ENCODE assay signal across 19 mouse cellular contexts in the genomic region with DNA sequence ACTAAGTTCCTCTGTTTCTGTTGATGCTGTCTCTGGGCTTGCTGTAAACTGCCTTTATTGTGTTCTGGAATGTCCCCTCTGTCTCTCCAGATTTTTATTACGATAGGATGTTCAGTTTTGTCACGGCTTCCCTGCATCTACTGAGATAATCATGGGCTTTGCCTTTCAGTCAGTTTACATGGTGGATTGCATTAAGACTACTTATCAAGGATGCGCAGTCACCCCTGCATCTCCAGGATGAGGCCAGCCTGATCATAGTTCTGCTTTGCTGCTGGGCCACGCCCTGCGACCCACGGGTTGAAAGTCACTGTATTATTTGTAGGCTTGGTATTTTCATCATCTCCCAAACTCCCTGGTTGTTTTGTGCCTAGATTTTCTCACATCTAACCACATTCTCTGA.
DNase-seq lines count a peak whose midpoint lies in the region; ATAC-seq and TF ChIP-seq lines count a peak whose summit lies in the region.
"Had no signal": no experiment of that assay in that cellular context is flagged by ENCODE, and none has a peak within 500 bp of the region (broad histone marks: within the 10 kb centered on the region; RNA-seq: fewer than 3 reads in every experiment).

No protein-coding gene starts in this region.

- WGBS in stomach, embryonic 15.5 days = 77% methylated on average over 6 of the region's 6 CpGs
- 94% methylated on average over 6 of the region's 6 CpGs for WGBS in stomach, postnatal 0 days
- WGBS in intestine, embryonic 16.5 days = 92% methylated on average over 6 of the region's 6 CpGs
- 53% methylated on average over 6 of the region's 6 CpGs for WGBS in liver, postnatal 0 days (ENCODE audit: insufficient replicate concordance)
- 87% methylated on average over 6 of the region's 6 CpGs for WGBS in stomach, embryonic 16.5 days

- no peak overlapping the region for H3K27ac ChIP-seq in stomach, embryonic 15.5 days
- H3K27ac ChIP-seq in stomach, postnatal 0 days (replicated peaks) = no peak overlapping the region
- no peak overlapping the region for H3K27ac ChIP-seq in intestine, embryonic 16.5 days (ENCODE audit: low read length)
- H3K27ac ChIP-seq in liver, postnatal 0 days (ENCODE audit: low read depth) = peak overlapping the region; percentile 65
- no peak overlapping the region for H3K27ac ChIP-seq in stomach, embryonic 16.5 days (ENCODE audit: low read length)
- H3K27ac ChIP-seq: hindbrain, embryonic 15.5 days; midbrain, embryonic 15.5 days had no signal

- no peaks in the 10 kb centered on the region for H3K27me3 ChIP-seq in stomach, embryonic 15.5 days (replicated peaks)
- H3K27me3 ChIP-seq in stomach, postnatal 0 days (ENCODE audit: control insufficient read depth, insufficient read depth, low read length) = no peaks in the 10 kb centered on the region
- H3K27me3 ChIP-seq in intestine, embryonic 16.5 days (replicated peaks; ENCODE audit: control insufficient read depth, insufficient read depth, low read length) = no peaks in the 10 kb centered on the region
- no peaks in the 10 kb centered on the region for H3K27me3 ChIP-seq in liver, postnatal 0 days (ENCODE audit: insufficient read depth, low read length)
- no peaks in the 10 kb centered on the region for H3K27me3 ChIP-seq in stomach, embryonic 16.5 days (ENCODE audit: control insufficient read depth, insufficient read depth, low read length)
- H3K27me3 ChIP-seq: heart, embryonic 12.5 days; hindbrain, embryonic 15.5 days; midbrain, embryonic 15.5 days had no signal

- DNase-seq in stomach, postnatal 0 days (ENCODE audit: low spot score) = no peak
- peak; percentile 76 for DNase-seq in liver, postnatal 0 days
- no peak for DNase-seq in left cerebral cortex, adult 18-20 months (ENCODE audit: low spot score in 2 of 2)
- no peak for DNase-seq in left cerebral cortex, postnatal 25 days (ENCODE audit: low spot score in 2 of 2)
- DNase-seq in thymus, adult 18-20 months = no peak
- DNase-seq: adrenal gland, postnatal 25 days; cerebellum, postnatal 10 days; kidney, adult 2 months; left cerebral cortex, postnatal 4 days; lung, adult 18-20 months; lung, postnatal 36 days; right cerebral cortex, adult 18-20 months had no signal

- no peaks in the 10 kb centered on the region for H3K9me3 ChIP-seq in stomach, embryonic 15.5 days
- H3K9me3 ChIP-seq in stomach, postnatal 0 days (ENCODE audit: control insufficient read depth, low read length) = no peaks in the 10 kb centered on the region
- no peaks in the 10 kb centered on the region for H3K9me3 ChIP-seq in intestine, embryonic 16.5 days (ENCODE audit: control insufficient read depth, low read length)
- no peaks in the 10 kb centered on the region for H3K9me3 ChIP-seq in liver, postnatal 0 days (ENCODE audit: low read length)
- H3K9me3 ChIP-seq in stomach, embryonic 16.5 days (replicated peaks; ENCODE audit: control insufficient read depth, low read length) = no peaks in the 10 kb centered on the region
- H3K9me3 ChIP-seq: heart, embryonic 12.5 days; hindbrain, embryonic 15.5 days; midbrain, embryonic 15.5 days had no signal

- no peak overlapping the region for H3K4me3 ChIP-seq in stomach, embryonic 15.5 days (replicated peaks)
- H3K4me3 ChIP-seq in stomach, postnatal 0 days (ENCODE audit: low read depth, low read length) = no peak overlapping the region
- H3K4me3 ChIP-seq in intestine, embryonic 16.5 days (ENCODE audit: low read length) = no peak overlapping the region
- H3K4me3 ChIP-seq in liver, postnatal 0 days (ENCODE audit: low read depth, low read length) = no peak overlapping the region
- no peak overlapping the region for H3K4me3 ChIP-seq in stomach, embryonic 16.5 days (replicated peaks; ENCODE audit: low read length)
- H3K4me3 ChIP-seq: heart, embryonic 12.5 days; hindbrain, embryonic 15.5 days; midbrain, embryonic 15.5 days had no signal

- H3K9ac ChIP-seq in stomach, embryonic 15.5 days = no peak overlapping the region
- H3K9ac ChIP-seq in stomach, postnatal 0 days (ENCODE audit: low read length) = no peak overlapping the region
- H3K9ac ChIP-seq in intestine, embryonic 16.5 days (ENCODE audit: low read depth, low read length) = no peak overlapping the region
- no peak overlapping the region for H3K9ac ChIP-seq in liver, postnatal 0 days (replicated peaks)
- H3K9ac ChIP-seq in stomach, embryonic 16.5 days (ENCODE audit: low read length) = no peak overlapping the region
- H3K9ac ChIP-seq: heart, embryonic 12.5 days; hindbrain, embryonic 15.5 days; midbrain, embryonic 15.5 days had no signal

- TF ChIP-seq EP300 in stomach, postnatal 0 days (optimal IDR thresholded peaks at IDR 0.05) = no peak
- peak; percentile 98 for TF ChIP-seq EP300 in liver, postnatal 0 days (IDR thresholded peaks at IDR 0.05; ENCODE audit: low read depth)

- H3K36me3 ChIP-seq in stomach, embryonic 15.5 days = no peaks in the 10 kb centered on the region
- no peaks in the 10 kb centered on the region for H3K36me3 ChIP-seq in stomach, postnatal 0 days (ENCODE audit: control insufficient read depth, insufficient read depth, low read length)
- H3K36me3 ChIP-seq in intestine, embryonic 16.5 days (ENCODE audit: control insufficient read depth, insufficient read depth, low read length) = no peaks in the 10 kb centered on the region
- H3K36me3 ChIP-seq in liver, postnatal 0 days (replicated peaks; ENCODE audit: insufficient read depth, low read length) = no peaks in the 10 kb centered on the region
- H3K36me3 ChIP-seq in stomach, embryonic 16.5 days (ENCODE audit: control insufficient read depth, insufficient read depth, low read length) = no peaks in the 10 kb centered on the region
- H3K36me3 ChIP-seq: heart, embryonic 12.5 days; hindbrain, embryonic 15.5 days; midbrain, embryonic 15.5 days had no signal

- no peak overlapping the region for H3K4me2 ChIP-seq in stomach, embryonic 15.5 days
- no peak overlapping the region for H3K4me2 ChIP-seq in stomach, postnatal 0 days (replicated peaks; ENCODE audit: low read depth)
- H3K4me2 ChIP-seq in intestine, embryonic 16.5 days (ENCODE audit: low read depth, low read length) = no peak overlapping the region
- H3K4me2 ChIP-seq in liver, postnatal 0 days (ENCODE audit: low read depth, low read length) = peak overlapping the region; percentile 51
- H3K4me2 ChIP-seq in stomach, embryonic 16.5 days (ENCODE audit: low read depth, low read length) = no peak overlapping the region
- H3K4me2 ChIP-seq: heart, embryonic 12.5 days; hindbrain, embryonic 15.5 days; midbrain, embryonic 15.5 days had no signal

- no peak for TF ChIP-seq CTCF in stomach, postnatal 0 days (IDR thresholded peaks at IDR 0.05; ENCODE audit: low read depth)
- TF ChIP-seq CTCF in liver, postnatal 0 days (IDR thresholded peaks at IDR 0.05; ENCODE audit: low read depth) = no peak

- ATAC-seq in stomach, embryonic 15.5 days (ENCODE audit: insufficient read depth, low FRiP score, low read depth) = peak; percentile 90
- ATAC-seq in stomach, postnatal 0 days (ENCODE audit: low FRiP score, low TSS enrichment) = no peak
- 0 out of 2 replicates have a peak, but pooled peaks have one; percentile 52 for ATAC-seq in intestine, embryonic 16.5 days
- ATAC-seq in liver, postnatal 0 days = peak; percentile 93
- peak; percentile 33; the same call in 1 of the 2 replicates for ATAC-seq in stomach, embryonic 16.5 days (ENCODE audit: insufficient read depth, low FRiP score)
- ATAC-seq: forebrain, embryonic 14.5 days; midbrain, embryonic 15.5 days had no signal

- intact Hi-C loops in left cerebral cortex, postnatal 25 days (cut with DNase I) = no loop called here

- no peaks in the 10 kb centered on the region for H3K4me1 ChIP-seq in stomach, embryonic 15.5 days
- H3K4me1 ChIP-seq in stomach, postnatal 0 days (replicated peaks; ENCODE audit: control insufficient read depth, insufficient read depth) = no peaks in the 10 kb centered on the region
- no peaks in the 10 kb centered on the region for H3K4me1 ChIP-seq in intestine, embryonic 16.5 days (ENCODE audit: control insufficient read depth, insufficient read depth, low read length)
- H3K4me1 ChIP-seq in liver, postnatal 0 days (ENCODE audit: insufficient read depth) = peaks cover 14% of the 10 kb centered on the region
- no peaks in the 10 kb centered on the region for H3K4me1 ChIP-seq in stomach, embryonic 16.5 days (ENCODE audit: control insufficient read depth, insufficient read depth, low read length)
- H3K4me1 ChIP-seq: heart, embryonic 12.5 days; hindbrain, embryonic 15.5 days; midbrain, embryonic 15.5 days had no signal
